ENCODE assay signal across 8 mouse cellular contexts in genomic region chr2:154702637-154703315, GRCm38 (mm10). TPM values are rescaled to one million over a fixed set of nuclear protein-coding genes. Genes with fewer than 3 reads are reported as not detected.
DNase-seq lines count a peak whose midpoint lies in the region; ATAC-seq and TF ChIP-seq lines count a peak whose summit lies in the region.

No protein-coding gene starts in this region.

- H3K4me2 ChIP-seq in forebrain, postnatal 0 days (ENCODE audit: low read depth), result peak overlapping the region; percentile 36
- H3K4me2 ChIP-seq in hindbrain, embryonic 16.5 days (ENCODE audit: low read length), result peak overlapping the region; percentile 54
- peak overlapping the region; percentile 19 for H3K4me2 ChIP-seq in limb, embryonic 14.5 days (replicated peaks; ENCODE audit: low read depth, low read length, severe bottlenecking)
- H3K4me2 ChIP-seq in midbrain, embryonic 15.5 days, result peak overlapping the region; percentile 50

- H3K4me1 ChIP-seq in cerebellum, adult 2 months (ENCODE audit: control insufficient read depth, insufficient read depth, low read length), result peaks cover 19% of the 10 kb centered on the region
- no peaks in the 10 kb centered on the region for H3K4me1 ChIP-seq in forebrain, postnatal 0 days (ENCODE audit: insufficient read depth)
- H3K4me1 ChIP-seq in hindbrain, embryonic 16.5 days (ENCODE audit: control insufficient read depth, insufficient read depth, low read depth, low read length), result peaks cover 2% of the 10 kb centered on the region; the same call in 1 of the 2 replicates
- peaks cover 6% of the 10 kb centered on the region for H3K4me1 ChIP-seq in limb, embryonic 14.5 days (ENCODE audit: control insufficient read depth, insufficient read depth, low read length)
- peaks cover 7% of the 10 kb centered on the region; the same call in 1 of the 2 replicates for H3K4me1 ChIP-seq in midbrain, embryonic 15.5 days

- TF ChIP-seq POLR2A in cerebellum, adult 2 months (IDR thresholded peaks at IDR 0.05; ENCODE audit: borderline replicate concordance, insufficient read depth, low read length), result no peak
- TF ChIP-seq POLR2A in limb, embryonic 14.5 days (IDR thresholded peaks at IDR 0.05; ENCODE audit: borderline replicate concordance, extremely low read depth, insufficient read depth, insufficient read length), result no peak

- no peak overlapping the region for H3K27ac ChIP-seq in cerebellum, adult 2 months (ENCODE audit: insufficient read depth, low read length)
- H3K27ac ChIP-seq in forebrain, postnatal 0 days (ENCODE audit: low read depth, low read length), result no peak overlapping the region
- no peak overlapping the region for H3K27ac ChIP-seq in hindbrain, embryonic 16.5 days (ENCODE audit: low read depth, low read length)
- no peak overlapping the region for H3K27ac ChIP-seq in limb, embryonic 14.5 days (replicated peaks; ENCODE audit: low read depth, low read length)
- no peak overlapping the region for H3K27ac ChIP-seq in midbrain, embryonic 15.5 days

- 5% methylated on average over 17 of the region's 17 CpGs for WGBS in cerebellum, adult 2 months
- WGBS in forebrain, postnatal 0 days, result 2% methylated on average over 17 of the region's 17 CpGs
- 3% methylated on average over 17 of the region's 17 CpGs for WGBS in hindbrain, embryonic 16.5 days
- 9% methylated on average over 17 of the region's 17 CpGs for WGBS in limb, embryonic 14.5 days
- WGBS in midbrain, embryonic 15.5 days, result 5% methylated on average over 17 of the region's 17 CpGs

- H3K27me3 ChIP-seq in cerebellum, adult 2 months (ENCODE audit: control insufficient read depth, insufficient read depth, low read length), result no peaks in the 10 kb centered on the region
- H3K27me3 ChIP-seq in forebrain, postnatal 0 days (ENCODE audit: insufficient read depth, low read length), result no peaks in the 10 kb centered on the region
- H3K27me3 ChIP-seq in hindbrain, embryonic 16.5 days (replicated peaks; ENCODE audit: control insufficient read depth, insufficient read depth, low read length), result no peaks in the 10 kb centered on the region
- no peaks in the 10 kb centered on the region for H3K27me3 ChIP-seq in limb, embryonic 14.5 days (ENCODE audit: control insufficient read depth, insufficient read depth, low read length)
- no peaks in the 10 kb centered on the region for H3K27me3 ChIP-seq in midbrain, embryonic 15.5 days (replicated peaks)

- H3K36me3 ChIP-seq in forebrain, postnatal 0 days (ENCODE audit: insufficient read depth), result 0 out of 2 replicates have a peak, but pooled peaks cover 3% of the 10 kb centered on the region
- no peaks in the 10 kb centered on the region for H3K36me3 ChIP-seq in hindbrain, embryonic 16.5 days (ENCODE audit: control insufficient read depth, insufficient read depth, low read length)
- 0 out of 2 replicates have a peak, but pooled peaks cover 3% of the 10 kb centered on the region for H3K36me3 ChIP-seq in limb, embryonic 14.5 days (ENCODE audit: control insufficient read depth, insufficient read depth, low read length)
- no peaks in the 10 kb centered on the region for H3K36me3 ChIP-seq in midbrain, embryonic 15.5 days (replicated peaks)

- H3K4me3 ChIP-seq in cerebellum, adult 2 months (replicated peaks; ENCODE audit: insufficient read depth, low read depth, low read length), result peak overlapping the region; percentile 40
- no peak overlapping the region for H3K4me3 ChIP-seq in forebrain, postnatal 0 days (ENCODE audit: low read depth, low read length)
- H3K4me3 ChIP-seq in hindbrain, embryonic 16.5 days (ENCODE audit: low read length), result peak overlapping the region; percentile 15; the same call in 1 of the 2 replicates
- H3K4me3 ChIP-seq in limb, embryonic 14.5 days (replicated peaks; ENCODE audit: low read length), result no peak overlapping the region
- peak overlapping the region; percentile 16; the same call in 1 of the 2 replicates for H3K4me3 ChIP-seq in midbrain, embryonic 15.5 days

- H3K9me3 ChIP-seq in forebrain, postnatal 0 days (ENCODE audit: low read length), result no peaks in the 10 kb centered on the region
- no peaks in the 10 kb centered on the region for H3K9me3 ChIP-seq in hindbrain, embryonic 16.5 days (ENCODE audit: control insufficient read depth, low read length)
- H3K9me3 ChIP-seq in limb, embryonic 14.5 days (ENCODE audit: control insufficient read depth, low read length), result no peaks in the 10 kb centered on the region
- H3K9me3 ChIP-seq in midbrain, embryonic 15.5 days, result no peaks in the 10 kb centered on the region

- peak overlapping the region; percentile 43; the same call in 1 of the 2 replicates for H3K9ac ChIP-seq in forebrain, postnatal 0 days
- peak overlapping the region; percentile 49; the same call in 1 of the 2 replicates for H3K9ac ChIP-seq in hindbrain, embryonic 16.5 days (ENCODE audit: low read depth, low read length)
- H3K9ac ChIP-seq in limb, embryonic 14.5 days (ENCODE audit: low read depth, low read length, severe bottlenecking), result no peak overlapping the region
- H3K9ac ChIP-seq in midbrain, embryonic 15.5 days, result no peak overlapping the region

- TF ChIP-seq CTCF in cerebellum, adult 2 months (IDR thresholded peaks at IDR 0.05; ENCODE audit: borderline replicate concordance, insufficient read depth, low read depth, low read length), result peak; percentile 97
- TF ChIP-seq CTCF in forebrain, postnatal 0 days (IDR thresholded peaks at IDR 0.05; ENCODE audit: low read depth), result peak; percentile 97

- peak; percentile 73 for DNase-seq in CD4-positive, CD25-positive, alpha-beta regulatory T cell, adult 2 months (ENCODE audit: low read depth, low spot score)
- peak; percentile 69 to 80 for DNase-seq in cerebellum, adult 2 months
- DNase-seq in forebrain, postnatal 0 days, result peak; percentile 82
- DNase-seq in limb, embryonic 14.5 days (ENCODE audit: low spot score), result peak; percentile 61
- DNase-seq in spleen, postnatal 10 days (ENCODE audit: low spot score in 2 of 2), result peak; percentile 62 to 82

- ATAC-seq in CD4-positive, CD25-positive, alpha-beta regulatory T cell, adult 4 months, result no peak
- ATAC-seq in forebrain, postnatal 0 days, result peak; percentile 72
- peak; percentile 85 for ATAC-seq in hindbrain, embryonic 16.5 days
- peak; percentile 69 for ATAC-seq in limb, embryonic 14.5 days (ENCODE audit: low FRiP score, low read depth)
- ATAC-seq in midbrain, embryonic 15.5 days (replicated peaks), result peak; percentile 63

RNA-seq across cellular contexts. Expression of gene Chmp4b, which starts 51.3 kb away (rescaled TPM):
- 1 to 10 TPM; 2.4 to 6.2 TPM for polyA plus RNA-seq in CD4-positive, CD25-positive, alpha-beta regulatory T cell, adult 4 months (2017; shearing (Covaris generic))
- polyA plus RNA-seq in cerebellum, adult 2 months (2012; rRNA removed), result 307 and 356 TPM in 2 replicates
- total RNA-seq in forebrain, postnatal 0 days (2014; rRNA removed), result 176 and 191 TPM in 2 replicates
- 28.9 and 29.4 TPM in 2 replicates for polyA plus RNA-seq in forebrain, postnatal 0 days (2015; fragmentation: Nextera tagmentation; extraction: Ambion mirVana)
- 23.0 and 32.2 TPM in 2 replicates for polyA plus RNA-seq in hindbrain, embryonic 16.5 days (2015; fragmentation: Nextera tagmentation; extraction: Ambion mirVana)
- 177 and 206 TPM in 2 replicates for polyA plus RNA-seq in limb, embryonic 14.5 days (2012; rRNA removed)
- polyA plus RNA-seq in limb, embryonic 14.5 days (2014; fragmentation: Nextera tagmentation; extraction: Ambion mirVana), result 20.7 and 20.9 TPM in 2 replicates
- 27.9 and 28.4 TPM in 2 replicates for polyA plus RNA-seq in midbrain, embryonic 15.5 days (2015; fragmentation: Nextera tagmentation; extraction: Ambion mirVana)

Comparison
In these comparisons a context has a peak if more than half of its experiments do, and no peak if none do; other contexts are left out.
1. H3K4me3 ChIP-seq: peak in cerebellum, adult 2 months (single experiment), hindbrain, embryonic 16.5 days (single experiment) and midbrain, embryonic 15.5 days (single experiment); none in forebrain, postnatal 0 days (single experiment) and limb, embryonic 14.5 days (single experiment).
2. H3K9ac ChIP-seq: peak in forebrain, postnatal 0 days (single experiment) and hindbrain, embryonic 16.5 days (single experiment); none in limb, embryonic 14.5 days (single experiment) and midbrain, embryonic 15.5 days (single experiment).
3. Peak in every context shown above with its lines, with median percentiles within 50 percentile points of each other: DNase-seq and H3K4me2 ChIP-seq.